Mouse (Mus musculus) forebrain, embryonic 12.5 days (tissue): Measurements from ENCODE around the gene Srgap1. TPM values are rescaled to one million over a fixed set of nuclear protein-coding genes. Genes with fewer than 3 reads are reported as not detected.

ENCODE experiments used
- ATAC-seq: fragments of 200-750 bp; cut with Nextera tagmentation; 2 replicates; pipeline ENCODE4 v1.8.0; 2017; ENCODE audit warnings: moderate TSS enrichment; ENCODE audit not compliant: low FRiP score
- H3K27ac ChIP-seq: fragments of 300-500 bp; sonication (generic); 2 replicates; pipeline ENCODE4 v1.5.1; 2016; ENCODE audit warnings: mild to moderate bottlenecking
- H3K27me3 ChIP-seq: fragments of 300-500 bp; sonication (generic); 2 replicates; pipeline ENCODE4 v1.6.1; 2016; ENCODE audit warnings: mild to moderate bottlenecking
- H3K36me3 ChIP-seq: fragments of 300-500 bp; sonication (generic); replicated peaks from 2 replicates; pipeline ENCODE4 v1.6.1; 2016; ENCODE audit warnings: mild to moderate bottlenecking
- H3K4me1 ChIP-seq: fragments of 300-500 bp; sonication (generic); 2 replicates; pipeline ENCODE4 v1.6.1; 2016
- H3K4me2 ChIP-seq: fragments of 300-500 bp; sonication (generic); 2 replicates; pipeline ENCODE4 v1.6.1; 2016; ENCODE audit warnings: mild to moderate bottlenecking, moderate library complexity
- H3K4me3 ChIP-seq: fragments of 300-500 bp; sonication (generic); replicated peaks from 2 replicates; pipeline ENCODE4 v1.5.1; 2016; ENCODE audit warnings: mild to moderate bottlenecking
- H3K9ac ChIP-seq: fragments of 300-500 bp; sonication (generic); 2 replicates; pipeline ENCODE4 v1.6.1; 2016; ENCODE audit warnings: mild to moderate bottlenecking
- H3K9me3 ChIP-seq: fragments of 300-500 bp; sonication (generic); 2 replicates; pipeline ENCODE4 v1.6.1; 2016
- WGBS: fragments of 180-500 bp; shearing (Covaris S2); methylation state at CpG from one replicate; pipeline ENCODE4 v1.1.7; 2016; 5-methylcytosine and 5-hydroxymethylcytosine counted together
- polyA plus RNA-seq: library from polyadenylated mRNA; unstranded; fragments of >200 nt; fragmentation: Nextera tagmentation; extraction: Ambion mirVana; gene quantifications from 2 replicates; pipeline ENCODE4 v1.2.1, GENCODE M21; 2016

Gene Srgap1
- polyA plus RNA-seq, 1 experiment from 2014 or later = 22.2 TPM

GRCm38 (mm10) chr10:121732542-121732941, 314.6 kb downstream of the Srgap1 start:
- 89% methylated on average over 9 of the region's 9 CpGs for WGBS
- Histone ChIP-seq H3K4me2 (no peak overlapping the region), H3K36me3 (no peaks in the 10 kb centered on the region), H3K9ac (no peak overlapping the region), H3K27me3 (0 out of 2 replicates have a peak, but pooled peaks cover under 1% of the 10 kb centered on the region), H3K4me3 (no peak overlapping the region), H3K27ac (no peak overlapping the region), H3K4me1 (no peaks in the 10 kb centered on the region), H3K9me3 (0 out of 2 replicates have a peak, but pooled peaks cover 3% of the 10 kb centered on the region)
- ATAC-seq = no peak

DNA sequence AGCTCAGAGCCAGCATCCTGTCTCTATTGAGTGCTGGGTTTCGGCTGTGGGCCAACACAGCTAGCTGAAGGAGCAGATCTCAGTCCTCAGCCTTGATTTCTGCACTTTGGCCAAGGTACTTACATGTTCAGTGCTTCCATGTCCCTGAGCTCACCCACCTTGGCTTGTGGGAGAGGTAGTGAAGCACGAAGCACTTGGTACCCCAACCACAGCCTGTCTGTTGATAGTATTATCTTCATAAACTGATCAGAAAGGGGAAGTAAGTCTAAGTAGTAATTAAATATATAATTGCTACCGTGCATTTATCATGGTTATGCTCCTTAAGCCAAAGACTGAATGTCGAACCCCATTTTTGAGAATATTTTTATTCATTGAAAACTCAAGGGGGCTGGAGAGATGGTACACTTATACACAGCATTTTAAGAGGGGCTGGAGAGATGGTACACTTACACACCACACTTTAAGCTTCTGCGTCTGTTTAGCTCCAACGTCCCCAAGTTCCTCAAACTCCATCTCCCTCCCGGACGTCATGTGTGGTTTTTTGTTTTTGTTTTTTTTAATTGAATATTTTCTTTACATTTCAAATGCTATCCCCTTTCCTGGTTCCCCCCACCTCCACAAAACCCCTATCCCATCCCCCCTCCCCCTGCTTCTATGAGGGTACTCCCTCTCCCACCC, 315.9 kb downstream of the Srgap1 start:
- no peaks in the 10 kb centered on the region for H3K27me3 ChIP-seq
- H3K4me3 ChIP-seq = no peak overlapping the region
- no peaks in the 10 kb centered on the region for H3K4me1 ChIP-seq
- H3K27ac ChIP-seq = no peak overlapping the region
- no peak overlapping the region for H3K4me2 ChIP-seq
- ATAC-seq = no peak
- WGBS = 93% methylated on average over 8 of the region's 8 CpGs
- no peak overlapping the region for H3K9ac ChIP-seq
- H3K9me3 ChIP-seq = 0 out of 2 replicates have a peak, but pooled peaks cover 3% of the 10 kb centered on the region
- H3K36me3 ChIP-seq = no peaks in the 10 kb centered on the region

Other genes with a start within 250 kb of the Srgap1 start
- 28.1 and 36.7 TPM in 2 replicates for gene Rxylt1, start 50.1 kb upstream of the Srgap1 start, polyA plus RNA-seq